Mouse (Mus musculus): ENCODE data around the gene Eef2k. TPM values are rescaled to one million over a fixed set of nuclear protein-coding genes. Genes with fewer than 3 reads are reported as not detected.
A peak's percentile ranks its signal among the peaks of the same experiment; 100 is the strongest.

The Eef2k gene
- polyA plus RNA-seq, 1 experiment from 2014 or later: 19.5 TPM

DNA sequence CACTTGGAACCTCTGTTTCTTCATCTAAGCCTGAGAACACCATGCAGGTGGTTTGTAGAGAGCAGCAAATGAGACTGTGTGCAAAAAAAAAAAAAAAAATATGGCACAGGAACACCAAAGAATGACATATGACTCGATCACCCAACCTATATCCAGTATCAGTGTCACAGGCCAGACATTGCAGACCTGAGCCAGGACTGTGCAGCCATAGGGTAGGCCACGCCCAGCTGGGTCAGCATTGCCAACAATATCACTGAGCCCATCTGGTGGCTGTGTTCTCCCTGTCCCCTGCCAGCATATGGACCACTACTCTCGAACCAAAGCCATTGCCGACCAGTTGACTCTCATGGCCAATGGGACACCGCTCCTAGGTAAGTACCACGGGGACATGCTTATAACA lies 25.1 kb upstream of the Eef2k start:
- Histone ChIP-seq H3K27me3 (ENCODE audit: insufficient read depth, low read length) (no peaks in the 10 kb centered on the region), H3K9me3 (ENCODE audit: low read length) (no peaks in the 10 kb centered on the region), H3K36me3 (replicated peaks; ENCODE audit: insufficient read depth, low read length) (no peaks in the 10 kb centered on the region), H3K4me2 (ENCODE audit: low read depth, low read length) (no peak overlapping the region), H3K4me1 (ENCODE audit: insufficient read depth) (no peaks in the 10 kb centered on the region), H3K27ac (ENCODE audit: low read depth) (no peak overlapping the region), H3K9ac (replicated peaks) (no peak overlapping the region), H3K4me3 (ENCODE audit: low read depth, low read length) (no peak overlapping the region)
- TF ChIP-seq EP300 (IDR thresholded peaks at IDR 0.05; ENCODE audit: low read depth) (no peak), CTCF (IDR thresholded peaks at IDR 0.05; ENCODE audit: low read depth) (no peak)
- DNase-seq: no peak
- no peak for ATAC-seq
- WGBS (ENCODE audit: insufficient replicate concordance): 78% methylated on average over 6 of the region's 6 CpGs

DNA sequence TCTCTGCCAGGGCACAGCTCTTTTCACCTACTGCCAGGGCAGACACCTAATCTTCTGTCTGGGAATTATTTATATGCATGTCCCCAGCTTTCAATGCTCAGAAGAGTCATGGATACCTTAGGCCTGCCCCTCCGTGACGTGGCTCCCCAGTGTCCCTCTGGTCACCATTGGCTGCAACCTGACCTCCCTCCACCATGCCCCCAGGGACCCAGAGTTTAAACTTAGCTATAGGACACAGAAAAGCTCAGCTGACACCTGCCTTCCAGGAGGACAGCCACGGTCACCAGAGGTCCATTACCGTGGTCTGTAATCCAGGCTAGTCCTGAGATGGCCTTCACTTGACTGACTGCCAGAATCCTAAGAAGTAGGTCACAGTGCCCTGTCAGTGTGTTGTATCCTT lies 23.2 kb upstream of the Eef2k start:
- Histone ChIP-seq H3K36me3 (replicated peaks; ENCODE audit: insufficient read depth, low read length) (no peaks in the 10 kb centered on the region), H3K4me3 (ENCODE audit: low read depth, low read length) (no peak overlapping the region), H3K4me1 (ENCODE audit: insufficient read depth) (no peaks in the 10 kb centered on the region), H3K9me3 (ENCODE audit: low read length) (no peaks in the 10 kb centered on the region), H3K4me2 (ENCODE audit: low read depth, low read length) (no peak overlapping the region), H3K27ac (ENCODE audit: low read depth) (no peak overlapping the region), H3K9ac (replicated peaks) (no peak overlapping the region), H3K27me3 (ENCODE audit: insufficient read depth, low read length) (no peaks in the 10 kb centered on the region)
- WGBS (ENCODE audit: insufficient replicate concordance): 88% methylated on average over 4 of the region's 4 CpGs
- DNase-seq (no peak), ATAC-seq (no peak)
- TF ChIP-seq EP300 (IDR thresholded peaks at IDR 0.05; ENCODE audit: low read depth): no peak
- TF ChIP-seq CTCF (IDR thresholded peaks at IDR 0.05; ENCODE audit: low read depth): no peak

DNA sequence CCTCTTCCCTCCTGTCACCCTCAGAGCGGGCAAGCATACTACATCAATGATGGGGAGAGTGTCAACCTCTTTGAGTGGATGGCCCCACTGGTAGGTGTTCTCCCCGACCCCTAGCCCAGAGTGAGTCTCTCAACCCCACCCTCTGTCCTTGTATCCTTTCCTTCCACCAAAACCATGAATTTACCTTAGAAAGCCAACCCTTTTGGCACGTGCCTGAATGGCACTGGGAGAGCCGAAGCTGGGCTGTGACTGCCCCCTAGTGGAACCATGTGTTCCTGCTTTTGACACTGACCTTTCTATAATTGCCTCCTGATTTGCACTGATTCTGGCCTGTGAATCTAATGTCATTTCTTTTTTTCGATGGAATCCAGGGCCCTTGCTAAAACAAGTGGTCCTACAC lies 19.4 kb upstream of the Eef2k start:
- Histone ChIP-seq H3K4me1 (ENCODE audit: insufficient read depth) (no peaks in the 10 kb centered on the region), H3K27me3 (ENCODE audit: insufficient read depth, low read length) (no peaks in the 10 kb centered on the region), H3K4me3 (ENCODE audit: low read depth, low read length) (no peak overlapping the region), H3K9ac (replicated peaks) (no peak overlapping the region), H3K9me3 (ENCODE audit: low read length) (no peaks in the 10 kb centered on the region), H3K27ac (ENCODE audit: low read depth) (no peak overlapping the region), H3K36me3 (replicated peaks; ENCODE audit: insufficient read depth, low read length) (no peaks in the 10 kb centered on the region), H3K4me2 (ENCODE audit: low read depth, low read length) (no peak overlapping the region)
- DNase-seq (peak; percentile 71), ATAC-seq (peak; percentile 43; the same call in 1 of the 2 replicates)
- no peak for TF ChIP-seq EP300 (IDR thresholded peaks at IDR 0.05; ENCODE audit: low read depth)
- TF ChIP-seq CTCF (IDR thresholded peaks at IDR 0.05; ENCODE audit: low read depth): peak; percentile 93
- 20% methylated on average over 5 of the region's 5 CpGs for WGBS (ENCODE audit: insufficient replicate concordance)

DNA sequence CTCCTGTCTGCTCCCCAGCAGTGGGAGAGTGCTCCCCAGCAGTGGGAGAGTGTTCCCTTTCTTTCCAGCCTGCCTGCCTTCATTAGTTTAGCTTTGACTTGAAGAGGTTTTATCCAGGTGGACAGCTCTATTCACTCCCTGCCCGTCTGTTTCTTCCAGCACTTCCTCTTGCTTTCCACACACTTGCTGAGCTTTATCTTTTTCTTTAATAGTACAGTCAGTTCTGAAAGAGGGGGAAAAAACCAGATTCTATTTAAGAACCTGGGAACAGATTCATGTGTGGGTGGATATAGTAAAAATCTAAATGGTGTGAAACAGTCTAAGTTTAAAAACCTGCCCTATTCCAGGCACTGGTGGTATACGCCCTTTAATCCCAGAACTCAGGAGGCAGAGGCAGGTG lies 17.5 kb upstream of the Eef2k start:
- H3K27ac ChIP-seq (ENCODE audit: low read depth): no peak overlapping the region
- WGBS (ENCODE audit: insufficient replicate concordance): 60% methylated on average over 2 of the region's 2 CpGs
- TF ChIP-seq CTCF (IDR thresholded peaks at IDR 0.05; ENCODE audit: low read depth): no peak
- no peak for TF ChIP-seq EP300 (IDR thresholded peaks at IDR 0.05; ENCODE audit: low read depth)
- no peaks in the 10 kb centered on the region for H3K36me3 ChIP-seq (replicated peaks; ENCODE audit: insufficient read depth, low read length)
- H3K9me3 ChIP-seq (ENCODE audit: low read length): no peaks in the 10 kb centered on the region
- peaks cover 8% of the 10 kb centered on the region; the same call in 1 of the 2 replicates for H3K27me3 ChIP-seq (ENCODE audit: insufficient read depth, low read length)
- no peaks in the 10 kb centered on the region for H3K4me1 ChIP-seq (ENCODE audit: insufficient read depth)
- no peak overlapping the region for H3K4me2 ChIP-seq (ENCODE audit: low read depth, low read length)
- no peak overlapping the region for H3K9ac ChIP-seq (replicated peaks)
- ATAC-seq (no peak), DNase-seq (no peak)
- H3K4me3 ChIP-seq (ENCODE audit: low read depth, low read length): no peak overlapping the region

DNA sequence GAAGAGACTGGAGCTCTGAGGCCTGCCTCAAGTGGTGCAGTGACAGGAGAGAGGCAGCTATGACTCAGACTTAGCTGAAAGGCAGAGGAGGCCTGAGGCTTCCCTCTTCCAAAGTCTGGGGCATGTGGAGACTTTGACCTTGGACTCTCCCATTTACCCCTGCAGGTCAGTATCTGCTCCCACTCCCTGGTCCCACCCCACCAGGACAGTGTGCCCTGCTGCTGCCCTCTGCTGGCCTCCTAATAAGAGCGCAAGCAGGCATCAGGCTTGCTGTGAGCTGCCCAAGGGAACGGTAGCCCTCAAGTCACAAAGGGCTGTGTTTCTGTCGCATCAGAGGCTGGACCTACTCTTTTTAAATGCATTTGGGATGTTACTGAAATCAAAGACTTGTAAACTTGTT lies 16.2 kb upstream of the Eef2k start:
- no peak overlapping the region for H3K9ac ChIP-seq (replicated peaks)
- H3K4me1 ChIP-seq (ENCODE audit: insufficient read depth): peaks cover 8% of the 10 kb centered on the region
- 23% methylated on average over 3 of the region's 3 CpGs for WGBS (ENCODE audit: insufficient replicate concordance)
- H3K4me2 ChIP-seq (ENCODE audit: low read depth, low read length): no peak overlapping the region
- TF ChIP-seq EP300 (IDR thresholded peaks at IDR 0.05; ENCODE audit: low read depth) (no peak), CTCF (IDR thresholded peaks at IDR 0.05; ENCODE audit: low read depth) (peak; percentile 77)
- DNase-seq (peak; percentile 62), ATAC-seq (peak; percentile 16; the same call in 1 of the 2 replicates)
- H3K27ac ChIP-seq (ENCODE audit: low read depth): no peak overlapping the region
- no peak overlapping the region for H3K4me3 ChIP-seq (ENCODE audit: low read depth, low read length)
- no peaks in the 10 kb centered on the region for H3K9me3 ChIP-seq (ENCODE audit: low read length)
- H3K27me3 ChIP-seq (ENCODE audit: insufficient read depth, low read length): peaks cover 8% of the 10 kb centered on the region; the same call in 1 of the 2 replicates
- H3K36me3 ChIP-seq (replicated peaks; ENCODE audit: insufficient read depth, low read length): no peaks in the 10 kb centered on the region

DNA sequence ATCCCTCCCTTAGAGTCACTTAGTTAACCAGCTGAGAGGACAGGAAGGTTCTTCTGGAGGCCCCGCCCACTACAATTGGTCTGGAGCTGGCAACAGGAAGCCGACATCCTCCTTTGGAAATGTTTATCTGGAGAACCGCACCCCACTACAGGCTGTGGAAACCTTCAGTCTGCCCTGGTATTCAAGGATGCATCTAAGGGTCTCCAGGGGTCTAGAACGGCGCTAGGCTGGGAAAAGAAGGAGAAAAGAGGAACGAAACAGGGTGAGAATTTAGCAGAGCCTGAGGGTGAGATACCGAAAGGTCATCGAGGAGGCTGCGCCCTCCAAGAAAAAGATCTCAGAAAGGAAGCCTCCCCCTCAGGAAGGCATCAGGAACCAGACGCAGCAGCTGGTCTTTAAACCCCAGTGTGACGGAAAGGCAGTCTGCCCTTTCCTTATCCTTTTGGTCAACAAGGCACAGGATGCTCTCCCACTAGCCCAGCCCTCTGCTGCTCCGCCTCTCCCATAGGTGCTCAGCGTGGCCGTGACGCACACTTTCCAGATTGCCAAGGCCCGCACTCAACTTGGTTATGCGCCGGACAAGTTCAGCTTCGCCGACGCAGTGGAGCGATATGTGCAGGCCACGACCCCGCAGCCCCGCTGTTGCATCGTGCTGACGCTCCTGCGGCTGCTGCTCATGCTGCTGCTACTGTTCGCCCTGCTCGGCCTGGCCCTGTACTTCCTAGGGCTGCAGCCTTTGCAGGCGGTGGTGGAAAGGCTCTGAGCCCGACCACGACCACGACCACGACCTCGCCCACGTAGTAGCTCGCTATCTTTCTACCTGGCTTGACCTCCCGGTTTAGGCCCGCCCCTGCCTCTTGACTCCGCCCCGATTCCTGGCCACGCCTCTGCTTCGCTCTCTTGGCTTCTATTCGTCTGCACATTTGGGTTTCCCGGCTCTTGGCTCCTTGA lies 11.9 kb upstream of the Eef2k start:
- H3K27ac ChIP-seq (ENCODE audit: low read depth): peak overlapping the region; percentile 62

More for the DNA sequence above, 11.9 kb upstream of the Eef2k start:
- Histone ChIP-seq H3K9me3 (ENCODE audit: low read length) (no peaks in the 10 kb centered on the region), H3K4me2 (ENCODE audit: low read depth, low read length) (peak overlapping the region; percentile 100), H3K4me3 (ENCODE audit: low read depth, low read length) (peak overlapping the region; percentile 70), H3K4me1 (ENCODE audit: insufficient read depth) (peaks cover 17% of the 10 kb centered on the region), H3K27me3 (ENCODE audit: insufficient read depth, low read length) (peaks cover 8% of the 10 kb centered on the region; the same call in 1 of the 2 replicates), H3K36me3 (replicated peaks; ENCODE audit: insufficient read depth, low read length) (no peaks in the 10 kb centered on the region), H3K9ac (replicated peaks) (peak overlapping the region; percentile 67)
- WGBS (ENCODE audit: insufficient replicate concordance): under 1% methylated on average over 45 of the region's 46 CpGs
- DNase-seq (peak; percentile 78), ATAC-seq (peak; percentile 31)
- no peak for TF ChIP-seq CTCF (IDR thresholded peaks at IDR 0.05; ENCODE audit: low read depth)
